Mouse (Mus musculus): ENCODE results near the gene Sept4.

Sept4 gene

DNA sequence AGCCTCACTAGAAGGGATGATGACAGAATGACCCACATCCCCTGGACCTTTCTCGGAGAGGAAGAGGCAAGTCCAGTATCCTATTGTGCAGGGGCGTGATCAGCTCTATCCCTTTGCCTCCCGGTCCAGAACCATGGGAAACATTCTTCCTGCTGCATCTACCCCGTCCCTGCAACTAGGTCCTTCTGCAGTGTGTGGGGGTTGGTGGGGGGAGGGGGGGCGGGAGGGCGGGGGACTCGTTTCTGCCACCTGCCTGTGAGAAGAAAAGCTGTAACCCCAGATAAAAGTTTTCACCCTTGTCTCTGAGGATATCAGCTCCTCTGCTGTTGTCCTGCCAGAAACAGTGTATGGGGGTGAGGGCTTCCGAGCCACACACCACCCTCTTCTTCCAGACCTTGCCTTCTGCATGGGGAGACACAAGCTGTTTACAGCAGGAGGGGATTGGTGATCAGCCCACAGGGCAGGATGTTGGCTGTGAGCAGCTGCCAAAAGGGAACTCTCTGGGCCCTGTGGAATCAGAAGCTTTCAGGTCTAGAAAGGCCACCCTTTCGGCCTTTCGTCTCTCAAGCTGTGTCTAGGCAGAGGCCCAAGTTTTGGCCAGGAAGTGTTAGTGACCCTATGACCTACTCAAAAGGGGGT lies 10.4 kb downstream of the Sept4 start:
- peak; percentile 86 for DNase-seq (ENCODE audit: low read depth, low spot score)

DNA sequence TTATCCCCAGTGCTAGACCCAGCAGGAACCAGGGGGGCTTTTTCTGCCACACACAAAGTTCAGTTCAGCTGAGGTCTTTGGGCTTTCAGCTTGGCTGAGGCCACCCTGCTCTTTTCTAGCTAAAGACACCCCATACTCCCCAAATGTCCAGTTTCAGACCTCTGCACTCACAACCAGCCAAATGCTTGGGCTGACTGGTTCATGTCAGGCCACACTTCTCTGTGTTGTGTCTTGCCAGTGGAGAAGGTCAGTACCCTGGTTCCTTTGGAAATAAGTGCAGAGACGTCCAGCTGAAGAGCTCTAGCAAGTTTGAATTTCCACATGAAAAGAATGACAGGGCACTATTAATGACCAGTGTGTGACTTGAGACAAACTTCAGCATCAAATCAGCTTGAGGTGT lies 11.0 kb downstream of the Sept4 start:
- DNase-seq (ENCODE audit: low read depth, low spot score), result no peak

DNA sequence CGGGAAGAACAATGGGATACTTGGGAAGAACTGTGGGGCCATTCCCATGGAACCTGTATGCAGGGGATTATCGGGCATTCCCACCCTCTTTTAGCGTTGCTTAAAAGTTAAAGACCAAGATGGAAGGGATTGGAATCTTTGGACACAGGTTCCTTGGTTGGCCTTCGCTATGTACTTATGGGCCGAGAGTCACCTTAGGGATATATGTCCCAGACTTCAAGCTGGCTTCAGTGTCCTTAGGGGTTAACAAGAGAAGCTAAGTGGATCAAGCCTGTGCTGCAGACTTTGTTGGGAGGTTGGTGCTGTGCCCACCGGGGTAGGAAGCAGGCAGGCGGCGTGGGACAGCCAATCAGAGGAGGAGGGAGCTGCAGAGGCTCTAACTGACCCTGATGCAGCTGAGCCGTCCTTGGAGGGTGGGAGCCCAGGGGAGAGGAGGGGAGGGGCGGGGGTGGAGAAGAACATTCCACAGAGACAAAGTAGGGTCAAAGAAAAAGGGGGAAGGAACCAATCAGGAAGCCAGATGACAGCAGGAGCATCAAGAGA lies 11.9 kb downstream of the Sept4 start:
- DNase-seq (ENCODE audit: low read depth, low spot score), result peak; percentile 79

DNA sequence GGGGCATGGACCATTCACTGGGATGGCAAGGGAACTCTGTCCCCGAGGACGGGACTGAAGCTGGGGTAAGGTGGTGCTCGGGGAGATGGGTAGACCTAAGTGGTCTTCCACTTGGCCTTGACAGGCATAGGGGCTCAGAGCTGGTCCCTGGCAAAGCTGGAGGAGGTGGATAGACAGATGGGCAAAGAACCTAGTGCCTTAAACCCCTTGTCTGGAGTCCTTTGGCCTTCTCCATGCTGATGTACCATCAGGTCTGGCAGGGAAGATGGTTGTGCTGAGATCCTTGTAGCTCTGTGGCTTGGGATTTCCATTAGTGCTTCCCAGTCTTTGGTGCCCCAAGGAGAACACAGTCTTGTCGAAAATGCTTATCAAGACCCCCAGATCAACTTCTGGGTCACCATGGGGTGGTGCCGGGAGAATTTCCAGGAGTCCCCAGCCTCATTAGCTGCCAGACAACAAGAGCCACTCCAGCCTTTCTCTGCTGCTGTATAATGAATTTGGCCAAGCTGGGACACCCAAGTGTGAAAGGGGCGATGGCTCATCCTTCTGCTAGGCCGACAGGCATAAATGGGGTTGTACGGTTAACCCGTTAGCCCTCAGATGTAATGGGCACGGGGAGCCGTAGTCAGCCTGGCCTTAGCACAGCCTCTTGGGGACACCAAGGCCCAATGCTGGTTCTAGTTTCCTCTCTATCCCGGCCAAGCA lies 12.6 kb downstream of the Sept4 start:
- no peak for DNase-seq (ENCODE audit: low read depth, low spot score)

DNA sequence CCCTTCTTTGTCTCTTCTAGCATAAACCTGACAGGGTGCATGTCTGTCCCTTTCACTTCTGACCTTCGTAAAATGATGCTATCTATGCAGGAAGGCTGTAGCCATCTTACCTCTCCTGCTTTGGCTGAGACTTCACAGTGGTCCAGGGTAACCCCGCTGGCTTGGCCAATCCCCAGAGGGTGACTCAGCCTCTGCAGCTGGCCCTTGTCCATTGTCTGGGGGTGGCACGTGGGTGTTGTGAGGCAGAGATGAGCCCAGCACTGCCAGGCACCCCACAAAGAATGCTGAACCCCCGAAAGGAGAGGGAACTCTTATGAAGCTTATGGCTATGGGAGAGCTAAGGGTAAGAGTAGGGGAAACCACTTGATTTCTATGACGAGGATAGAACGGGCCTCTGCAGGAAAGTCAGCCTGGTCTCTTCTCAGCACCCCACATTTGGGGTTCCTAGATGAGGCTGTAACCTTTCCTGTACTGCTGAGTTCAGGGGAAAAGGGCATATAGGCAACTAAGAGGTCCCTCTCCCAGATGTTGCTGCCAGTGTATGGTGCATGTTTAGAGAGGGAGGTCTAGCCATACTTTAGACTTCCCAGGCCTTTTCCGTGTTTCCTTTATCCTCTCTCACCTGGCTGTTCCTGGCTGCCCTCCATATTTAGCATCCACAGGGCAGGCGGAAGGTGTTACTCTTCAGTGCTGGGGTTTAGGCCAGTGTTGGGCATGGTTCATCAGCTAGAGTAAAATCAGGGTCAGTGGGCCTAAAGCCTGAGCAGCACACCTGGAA lies 13.4 kb downstream of the Sept4 start:
- DNase-seq (ENCODE audit: low read depth, low spot score), result peak; percentile 90

DNA sequence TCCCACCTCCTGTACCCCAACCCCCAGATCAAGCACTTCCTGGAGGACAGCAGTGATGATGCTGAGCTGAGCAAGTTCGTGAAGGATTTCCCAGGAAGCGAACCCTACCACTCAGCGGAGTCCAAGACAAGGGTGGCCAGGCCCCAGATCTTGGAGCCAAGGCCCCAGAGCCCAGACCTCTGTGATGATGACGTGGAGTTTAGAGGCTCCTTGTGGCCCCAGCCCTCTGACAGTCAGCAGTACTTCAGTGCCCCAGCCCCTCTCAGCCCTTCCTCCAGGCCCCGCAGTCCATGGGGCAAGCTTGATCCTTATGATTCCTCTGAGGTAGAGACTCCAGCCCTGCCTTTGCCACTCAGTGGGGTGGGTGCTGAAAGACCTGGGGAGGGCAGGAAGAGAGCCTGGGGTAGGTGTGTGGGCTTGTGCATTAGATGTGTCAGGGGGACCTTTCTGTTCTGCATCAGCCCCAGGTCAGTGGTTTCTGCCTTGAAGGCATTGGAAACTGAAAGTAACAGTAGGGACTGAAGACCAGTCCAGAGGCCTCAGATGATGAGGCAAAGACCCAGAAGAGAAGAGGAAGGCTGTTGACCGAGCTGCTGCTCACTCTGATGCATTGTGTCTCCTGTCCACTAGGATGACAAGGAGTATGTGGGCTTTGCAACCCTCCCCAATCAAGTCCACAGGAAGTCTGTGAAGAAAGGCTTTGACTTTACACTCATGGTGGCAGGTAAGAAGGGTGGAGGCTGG lies 14.8 kb downstream of the Sept4 start:
- no peak for DNase-seq (ENCODE audit: low read depth, low spot score)

DNA sequence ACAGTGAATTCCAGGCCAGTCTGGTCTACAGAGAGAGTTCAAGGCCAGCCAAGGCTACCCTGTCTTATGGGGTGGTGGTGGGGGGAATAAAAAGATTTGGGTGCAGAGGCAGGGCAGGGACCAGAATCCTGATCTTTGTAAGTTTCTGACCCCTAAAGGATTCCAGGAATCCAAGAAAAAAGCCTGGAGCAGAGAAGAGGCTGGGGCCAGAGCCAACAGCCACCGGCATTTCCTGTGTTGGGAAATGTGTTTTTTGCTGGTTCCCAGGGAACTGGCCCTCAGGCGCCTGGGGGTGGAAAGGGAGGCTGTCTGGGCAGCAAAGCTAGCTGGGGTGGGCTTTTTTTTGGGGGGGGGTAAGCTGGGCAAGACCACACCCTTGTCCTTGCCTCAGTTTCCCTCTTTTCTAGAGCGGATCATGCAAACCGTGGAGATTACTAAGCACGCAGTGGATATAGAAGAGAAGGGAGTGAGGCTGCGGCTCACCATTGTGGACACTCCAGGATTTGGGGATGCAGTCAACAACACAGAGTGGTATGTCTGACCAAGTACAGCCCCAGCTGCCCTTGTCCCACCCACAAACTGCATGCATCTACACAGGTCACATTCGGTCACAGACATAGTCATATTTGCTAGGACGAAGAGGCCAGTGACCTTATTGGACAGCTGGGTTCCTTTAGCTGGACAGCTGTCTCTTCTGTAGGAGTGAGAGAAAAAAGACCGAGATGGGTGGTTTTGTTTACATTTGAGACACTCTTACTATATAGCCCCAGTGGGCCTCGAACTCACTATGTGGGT lies 16.2 kb downstream of the Sept4 start:
- DNase-seq (ENCODE audit: low read depth, low spot score), result no peak

DNA sequence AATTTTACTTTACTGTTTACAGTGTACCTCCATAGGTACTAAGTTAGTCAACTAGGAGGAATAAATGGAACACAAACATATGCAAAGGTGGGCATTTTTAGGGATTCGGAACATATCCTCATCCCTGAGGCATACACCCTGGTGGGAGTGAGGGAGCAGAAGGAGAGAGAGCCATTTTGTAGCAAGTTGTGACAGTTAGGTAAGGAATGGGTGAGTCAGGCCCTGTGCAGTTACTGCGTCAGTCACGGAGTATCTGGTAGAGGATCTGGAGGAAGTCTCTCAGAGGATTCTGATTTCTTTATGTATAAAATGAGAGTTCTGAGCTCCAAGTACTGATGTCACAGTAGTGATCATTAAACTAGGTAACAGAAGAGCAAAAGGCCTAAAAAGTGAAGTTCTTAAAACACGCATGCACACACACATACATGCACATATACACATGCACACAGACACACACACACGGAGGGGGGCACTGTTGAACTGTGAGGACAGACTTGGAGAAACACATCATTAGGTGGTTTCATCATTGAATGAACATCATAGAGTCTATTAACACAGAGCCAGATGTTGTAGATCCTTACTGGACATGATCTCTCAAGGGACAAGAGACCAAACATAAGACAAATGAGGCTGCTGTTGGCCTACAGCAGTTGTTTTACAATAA lies 18.6 kb downstream of the Sept4 start:
- DNase-seq (ENCODE audit: low read depth, low spot score), result no peak

DNA sequence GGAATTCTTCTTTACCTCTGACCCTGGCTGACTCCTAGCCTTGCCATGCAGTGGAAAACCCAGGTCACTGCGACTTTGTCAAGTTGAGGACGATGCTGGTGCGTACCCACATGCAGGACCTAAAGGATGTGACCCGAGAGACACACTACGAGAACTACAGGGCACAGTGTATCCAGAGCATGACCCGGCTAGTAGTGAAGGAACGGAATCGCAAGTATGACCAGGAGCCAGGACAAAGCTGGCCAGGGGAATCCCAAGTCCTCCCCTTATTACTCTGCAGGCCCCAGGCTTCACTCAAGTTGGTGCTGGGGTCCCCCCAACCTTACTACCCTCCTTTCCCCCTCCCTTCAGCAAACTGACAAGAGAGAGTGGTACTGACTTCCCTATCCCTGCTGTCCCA lies 20.9 kb downstream of the Sept4 start:
- no peak for DNase-seq (ENCODE audit: low read depth, low spot score)

DNA sequence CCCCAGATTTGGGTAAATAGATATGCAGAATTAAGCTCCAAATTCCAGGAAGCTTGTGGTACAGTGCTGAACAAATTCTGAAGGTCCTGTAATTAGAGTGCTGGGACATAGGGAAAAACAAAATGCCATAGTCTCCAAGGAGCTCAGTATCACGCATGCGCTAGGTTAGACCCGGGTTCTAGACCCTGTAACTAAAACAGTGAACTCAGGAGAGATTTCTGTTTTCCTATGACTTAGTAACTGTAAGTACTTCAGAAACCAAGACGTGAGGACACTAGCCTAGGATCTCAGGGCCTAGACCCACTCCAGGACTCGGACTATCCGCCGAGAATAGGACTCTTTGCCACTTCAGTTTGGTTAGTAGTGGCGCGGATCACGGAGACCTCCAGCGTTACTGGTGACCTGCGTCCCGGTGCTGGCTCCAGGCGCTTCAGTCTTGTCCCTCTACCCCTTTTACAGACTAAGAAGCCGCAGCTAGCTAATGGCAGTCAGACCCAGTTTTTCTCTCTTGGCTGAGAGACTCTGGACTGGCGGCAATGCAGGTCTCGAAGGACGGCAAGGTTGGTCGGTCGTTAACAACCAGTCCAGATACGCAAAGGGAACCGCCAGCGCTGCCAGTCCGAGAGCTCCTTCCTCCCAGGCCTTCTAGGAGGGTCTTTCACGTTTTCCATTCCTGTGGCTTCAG lies 22.3 kb downstream of the Sept4 start:
- peak; percentile 38 for DNase-seq (ENCODE audit: low read depth, low spot score)

DNA sequence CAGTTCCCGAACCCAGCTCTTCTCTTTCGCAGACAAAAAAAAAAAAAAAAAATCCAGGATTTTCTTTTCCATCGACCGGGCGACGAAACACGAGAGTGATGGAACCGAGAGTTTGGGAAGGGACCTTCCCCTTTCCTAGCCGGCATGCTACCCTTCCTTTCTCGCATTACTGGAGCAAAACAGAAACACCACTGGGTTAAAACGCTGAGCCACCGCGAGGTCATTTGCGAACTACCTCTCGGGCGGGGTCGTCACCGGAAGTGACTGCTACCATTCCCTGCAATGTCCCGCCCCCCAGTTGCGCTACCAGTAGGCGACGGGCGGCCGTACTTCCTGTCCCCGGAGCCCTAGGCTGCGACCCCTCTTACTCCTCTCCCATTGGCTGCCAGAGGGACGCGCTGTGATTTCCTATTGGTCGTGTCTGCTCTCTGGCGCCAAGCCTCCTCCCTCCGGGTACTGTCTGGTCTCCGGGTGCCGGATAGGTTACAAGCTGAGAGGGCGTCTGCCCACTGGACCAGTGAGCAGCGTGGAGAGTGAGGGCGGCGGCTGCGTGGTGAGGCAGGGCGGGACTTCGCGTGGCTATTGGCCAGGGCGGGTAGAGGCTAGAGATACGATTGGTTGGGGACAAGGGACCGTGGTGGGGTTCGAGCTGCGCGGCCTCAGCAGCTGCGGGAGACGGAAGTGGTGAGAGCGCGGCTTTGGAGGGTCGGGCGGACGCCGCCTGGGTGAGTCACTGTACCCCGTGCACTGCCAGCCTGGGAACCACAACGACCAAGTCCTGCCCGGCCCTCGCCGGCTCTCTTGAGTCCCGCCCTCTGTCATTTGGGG lies 23.0 kb downstream of the Sept4 start, which contains the start of gene Mtmr4:
Mtmr4 (plus strand) TSS at position 637 of the 828 bp plus-strand sequence.
- peak; percentile 100 for DNase-seq (ENCODE audit: low read depth, low spot score)

DNA sequence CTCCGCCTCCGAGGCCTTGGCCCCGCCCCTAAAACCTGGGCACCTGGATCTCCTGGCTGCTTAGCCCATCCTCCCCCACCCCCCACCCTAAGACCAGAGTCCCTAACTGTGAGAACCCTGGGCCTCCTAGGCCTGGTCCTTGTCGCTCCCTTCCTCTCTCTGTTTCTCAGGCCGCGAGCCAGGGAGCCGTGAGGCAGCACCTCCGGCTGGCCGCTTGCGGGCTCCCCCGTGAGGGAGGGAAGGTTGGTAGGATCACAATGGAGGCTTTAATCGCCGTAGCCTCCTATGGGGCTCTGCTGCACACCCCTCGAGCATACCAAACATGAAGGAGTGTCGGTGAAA lies 23.6 kb downstream of the Sept4 start:
- DNase-seq (ENCODE audit: low read depth, low spot score), result no peak

DNA sequence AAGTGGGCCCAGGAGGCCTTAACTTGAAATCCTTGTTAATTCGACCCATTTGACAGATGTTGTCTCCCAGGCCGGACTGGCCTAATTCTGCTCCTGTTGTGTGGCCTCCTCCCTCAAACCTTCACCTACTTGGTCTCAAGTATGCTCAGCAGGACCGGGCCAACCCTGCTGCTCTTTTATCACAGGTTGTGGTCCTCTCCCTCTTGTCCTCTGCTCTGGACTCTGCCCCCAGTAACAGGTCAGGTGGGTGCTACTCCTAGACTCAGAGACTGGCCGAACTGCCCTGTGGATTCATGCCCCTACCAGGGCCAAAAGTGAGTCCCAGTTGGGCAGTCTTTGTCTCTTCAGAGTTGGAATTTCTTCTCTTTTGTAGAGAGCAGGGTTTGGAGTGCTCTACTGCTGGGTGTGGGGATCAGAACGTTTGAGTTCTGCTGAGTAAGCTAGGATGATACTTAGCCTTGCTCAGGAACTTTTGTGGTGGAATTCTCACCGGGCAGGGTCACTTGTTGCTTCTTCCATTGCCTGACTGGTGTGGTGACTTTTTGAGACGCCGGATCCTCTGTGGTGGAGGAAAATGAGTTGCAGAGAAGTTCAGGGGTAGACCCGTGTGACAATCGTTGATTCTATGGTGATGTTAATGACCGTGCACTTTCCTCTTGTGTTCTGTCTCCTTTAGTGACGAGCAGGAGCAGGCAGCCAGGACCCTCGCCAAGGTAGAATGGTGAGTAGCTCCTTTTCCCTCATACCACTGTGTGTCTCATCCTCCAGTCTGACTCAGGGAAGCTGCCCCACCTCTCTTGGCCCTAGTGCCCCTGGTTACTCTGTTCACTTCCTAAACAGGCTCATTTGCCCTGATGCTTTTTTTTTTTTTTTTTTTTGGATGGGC lies 24.3 kb downstream of the Sept4 start:
- DNase-seq (ENCODE audit: low read depth, low spot score), result no peak

DNA sequence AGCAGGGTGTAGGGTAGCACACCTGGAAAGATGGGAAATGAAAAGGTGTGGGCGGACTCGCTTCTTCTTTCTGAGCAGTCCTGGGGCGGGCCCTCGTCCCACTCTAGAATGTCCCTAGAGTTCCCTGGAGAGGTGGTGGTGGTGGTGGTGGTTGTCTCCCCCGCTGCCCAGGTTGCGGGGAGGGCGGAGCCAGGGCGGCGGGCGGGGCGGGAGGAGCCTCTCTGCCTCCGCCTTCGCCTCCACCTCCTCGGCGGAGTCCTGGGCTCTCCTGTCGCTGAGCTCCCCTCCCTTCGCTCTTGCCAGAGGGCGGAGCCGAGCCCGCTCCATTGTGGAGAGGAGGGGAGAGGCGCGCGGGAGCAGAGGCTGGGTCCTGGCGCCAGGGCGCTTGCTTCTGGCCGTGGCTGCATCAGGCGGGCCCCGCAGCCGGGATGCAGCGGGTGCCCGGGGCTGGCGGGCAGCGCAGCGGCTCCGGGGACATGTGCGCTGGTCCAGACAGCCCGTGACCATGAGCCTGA lies 26.7 kb downstream of the Sept4 start:
- DNase-seq (ENCODE audit: low read depth, low spot score), result peak; percentile 97

DNA sequence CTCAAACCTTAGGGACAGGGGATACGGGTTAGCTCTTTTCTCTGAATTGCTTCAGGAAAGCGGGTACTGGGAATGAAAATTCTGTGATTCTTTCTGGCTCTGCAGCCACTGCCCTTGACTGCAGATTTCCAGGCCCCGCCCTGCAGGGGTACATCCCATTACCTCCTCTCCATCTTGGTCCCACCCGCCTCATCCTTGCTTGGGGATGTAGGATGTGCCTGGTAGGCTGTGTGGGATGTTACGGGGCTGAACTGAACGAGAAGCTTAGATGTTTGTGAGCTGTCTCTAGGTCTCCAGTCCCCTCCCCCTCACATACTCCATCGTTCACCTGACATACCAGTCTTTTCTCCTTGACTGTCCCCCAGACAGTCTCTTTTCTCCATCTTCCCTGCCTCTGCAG lies 27.3 kb downstream of the Sept4 start:
- DNase-seq (ENCODE audit: low read depth, low spot score), result peak; percentile 75

DNA sequence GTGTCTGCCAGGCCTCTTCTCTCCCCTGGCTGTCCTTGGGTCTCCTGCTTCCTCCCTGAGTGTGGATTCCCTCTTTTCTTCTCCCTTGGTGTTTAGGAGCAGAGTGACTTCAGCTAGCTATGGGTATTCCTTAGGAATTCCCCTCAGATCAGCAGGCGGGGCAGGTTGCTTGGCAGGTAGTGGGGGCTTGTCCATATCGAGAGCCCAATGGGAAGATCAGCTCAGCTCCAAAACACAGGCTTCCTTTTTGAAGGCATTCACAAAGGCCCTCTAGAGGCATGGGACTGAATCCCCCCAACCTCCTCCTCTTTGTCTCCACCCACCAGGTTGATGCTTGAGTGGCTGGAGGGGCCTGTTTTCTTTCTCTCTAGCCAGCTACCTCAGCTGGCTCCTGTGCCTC lies 27.8 kb downstream of the Sept4 start:
- DNase-seq (ENCODE audit: low read depth, low spot score), result peak; percentile 47

DNA sequence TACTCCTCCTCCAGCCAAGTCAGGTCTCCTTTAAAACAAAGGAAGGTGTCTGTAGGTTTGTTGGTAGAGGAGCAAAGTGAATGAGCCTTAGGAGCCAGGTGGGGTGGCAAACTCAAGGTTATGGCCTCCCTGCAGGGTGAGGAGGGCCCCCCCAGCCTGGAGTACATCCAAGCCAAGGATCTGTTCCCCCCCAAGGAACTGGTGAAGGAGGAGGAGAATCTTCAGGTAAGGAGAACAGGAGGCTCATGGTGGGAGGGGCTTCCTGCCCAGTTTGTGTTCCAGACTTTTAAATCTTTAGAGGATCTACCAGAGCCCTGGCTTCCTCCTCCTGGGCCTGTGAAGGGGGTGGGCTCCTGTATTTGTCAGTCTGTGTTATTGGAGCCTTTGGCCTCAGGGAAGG lies 28.4 kb downstream of the Sept4 start:
- no peak for DNase-seq (ENCODE audit: low read depth, low spot score)
